Mouse (Mus musculus): Measurements from ENCODE around the gene Mup7.
"Not testable (repeated sequence)": the region's sequence is repeated elsewhere in the genome, so short reads cannot be mapped to it uniquely, and the experiment has no call there.

The Mup7 gene

DNA sequence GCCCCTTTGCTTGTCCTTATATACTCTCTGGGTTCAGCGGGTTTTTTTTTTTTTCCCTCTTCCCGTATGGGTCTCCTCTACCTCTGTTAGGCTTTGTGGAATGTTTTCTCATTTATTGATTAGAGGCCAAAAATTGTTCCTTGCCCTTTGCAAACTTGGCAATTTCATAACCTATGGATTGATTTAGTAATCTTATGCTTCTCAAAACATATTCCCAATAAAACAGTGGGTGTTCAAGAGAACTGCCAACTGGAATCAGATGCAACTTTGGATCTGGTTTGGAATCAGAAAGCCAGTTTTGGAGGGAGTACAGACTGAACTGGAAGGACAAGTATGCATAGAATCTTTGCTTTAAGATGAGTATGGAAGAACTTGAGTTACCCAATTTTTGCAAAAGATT, at the start of gene Mup7:
Mup7 (minus strand) TSS at position 101 of the 400 bp plus-strand sequence.
- not testable (repeated sequence) for DNase-seq (ENCODE audit: low spot score)

DNA sequence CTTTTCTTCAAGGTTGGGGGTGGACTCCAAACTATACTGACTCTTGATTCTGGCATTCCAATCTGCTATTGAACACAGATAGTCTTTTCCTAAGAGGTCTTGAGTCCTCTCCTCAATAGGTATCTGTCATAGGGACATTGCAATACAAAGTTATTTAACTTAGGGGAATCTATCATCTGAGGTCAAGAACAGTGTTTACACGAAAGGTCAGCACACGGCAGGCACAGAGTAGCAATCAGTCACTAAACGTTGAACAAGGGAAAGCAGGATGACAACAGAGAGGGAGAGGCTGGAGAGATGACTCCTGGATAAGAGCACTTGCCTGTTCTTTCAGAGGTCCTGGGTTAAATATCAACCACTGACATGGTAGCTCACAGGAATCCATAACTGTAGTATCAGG, 9.6 kb upstream of the Mup7 start:
- DNase-seq (ENCODE audit: low spot score) = not testable (repeated sequence)

DNA sequence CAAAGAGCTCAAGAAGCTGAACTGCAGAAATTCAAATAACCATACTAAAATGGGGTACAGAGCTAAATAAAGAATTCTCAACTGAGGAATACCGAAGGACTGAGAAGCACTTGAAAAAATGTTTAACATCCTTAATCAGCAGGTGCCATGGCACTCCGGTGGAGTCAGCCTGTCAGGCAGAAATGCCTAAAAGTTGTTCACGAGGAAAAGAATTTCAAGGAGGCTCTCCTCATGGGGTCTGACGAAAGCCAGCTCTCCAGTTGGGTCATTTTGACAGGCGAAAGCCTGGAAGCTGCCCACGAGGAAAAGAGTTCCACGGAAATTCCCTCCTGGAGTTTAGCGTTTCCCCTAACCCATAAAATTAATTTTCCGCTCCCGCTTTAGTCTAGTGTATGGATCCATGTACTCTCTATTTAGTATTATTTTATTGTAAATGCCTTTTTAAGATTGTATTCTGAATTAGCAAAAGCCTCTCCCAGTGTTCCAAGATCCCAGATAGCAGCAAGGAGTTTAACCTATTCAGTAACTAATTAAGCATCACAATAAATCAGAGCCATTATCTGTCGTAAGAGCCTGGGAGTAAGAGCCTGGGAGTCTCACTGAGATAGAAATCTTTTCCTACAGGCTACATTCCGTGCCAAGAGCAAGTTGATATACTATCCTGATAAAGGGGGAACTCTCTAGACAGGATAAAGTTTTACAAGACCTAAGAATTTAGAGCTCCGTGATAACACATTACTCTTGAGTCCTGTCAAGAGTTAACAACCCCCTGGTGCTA, 40.8 kb downstream of the Mup7 start:
- DNase-seq (ENCODE audit: low spot score) = not testable (repeated sequence)

DNA sequence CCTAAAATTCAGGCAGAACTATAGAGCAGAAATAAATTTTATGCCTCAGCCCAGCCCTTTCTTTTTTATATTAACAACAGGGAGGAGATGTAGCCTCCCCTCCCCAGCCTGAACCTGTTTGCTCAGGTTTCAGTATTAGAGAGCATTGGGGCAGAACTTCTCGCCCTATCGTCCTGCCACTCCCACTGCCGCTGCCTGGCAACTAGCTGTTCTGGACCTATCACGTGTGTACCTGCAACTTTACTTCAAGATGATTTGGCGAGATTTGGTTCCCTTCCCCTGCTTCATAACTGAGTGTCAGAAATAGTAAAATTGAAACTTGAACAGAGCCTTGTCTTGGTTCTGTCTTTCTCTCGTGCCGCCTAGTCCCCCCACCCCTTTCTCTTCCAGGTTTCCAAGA, 50.1 kb downstream of the Mup7 start:
- DNase-seq (ENCODE audit: low spot score) = not testable (repeated sequence)

Data from urinary bladder, postnatal 25 days (tissue).